Mouse (Mus musculus): ENCODE measurements around the gene Madd.

The Madd gene

GRCm38 (mm10) chr2:91096524-91096923, 87.1 kb downstream of the Madd start:
- peak; percentile 49 for DNase-seq (ENCODE audit: low spot score)

- DNase-seq (ENCODE audit: low spot score), result no peak
Observed at GRCm38 (mm10) chr2:91090827-91091226, 92.8 kb downstream of the Madd start.

DNA sequence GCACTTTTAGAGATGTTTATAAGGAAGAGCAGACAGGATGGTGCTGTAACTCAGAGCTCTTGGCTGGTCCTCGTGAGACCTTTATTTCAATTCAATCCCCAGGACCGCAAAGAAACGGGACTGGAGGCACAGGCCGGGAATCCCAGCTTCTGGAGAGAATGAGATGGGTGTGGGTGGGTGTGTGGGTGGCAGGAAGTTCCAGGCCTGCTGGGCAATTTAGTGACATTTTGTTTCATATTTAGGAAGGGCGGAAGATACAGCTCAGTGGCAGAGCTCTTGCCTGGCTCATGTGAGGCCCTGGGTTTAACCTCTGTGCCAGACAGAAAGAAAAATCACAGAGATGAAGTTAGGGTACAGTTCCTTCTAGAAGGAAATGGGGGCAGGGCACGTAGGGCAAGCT, 93.4 kb downstream of the Madd start:
- DNase-seq (ENCODE audit: low spot score), result no peak

GRCm38 (mm10) chr2:91088987-91089386, 94.7 kb downstream of the Madd start:
- no peak for DNase-seq (ENCODE audit: low spot score)

- DNase-seq (ENCODE audit: low spot score), result no peak
Observed at GRCm38 (mm10) chr2:91087453-91087852, 96.2 kb downstream of the Madd start.

All from c-Kit-positive CD71-positive TER-119-positive erythroid progenitor cells, embryonic 14.5 days (primary cell).